Mouse (Mus musculus): ENCODE results near the gene Atxn1.

Atxn1 gene

GRCm38 (mm10) chr13:45681196-45681595 lies 283.6 kb downstream of the Atxn1 start:
- no peak for DNase-seq (ENCODE audit: low read depth, low spot score)

- DNase-seq (ENCODE audit: low read depth, low spot score), result no peak
These were observed 284.2 kb downstream of the Atxn1 start for GRCm38 (mm10) chr13:45680651-45681050.

- no peak for DNase-seq (ENCODE audit: low read depth, low spot score)
These were observed 285.7 kb downstream of the Atxn1 start for GRCm38 (mm10) chr13:45679096-45679495.

- DNase-seq (ENCODE audit: low read depth, low spot score), result no peak
These were observed 292.2 kb downstream of the Atxn1 start for GRCm38 (mm10) chr13:45672628-45673027.

DNA sequence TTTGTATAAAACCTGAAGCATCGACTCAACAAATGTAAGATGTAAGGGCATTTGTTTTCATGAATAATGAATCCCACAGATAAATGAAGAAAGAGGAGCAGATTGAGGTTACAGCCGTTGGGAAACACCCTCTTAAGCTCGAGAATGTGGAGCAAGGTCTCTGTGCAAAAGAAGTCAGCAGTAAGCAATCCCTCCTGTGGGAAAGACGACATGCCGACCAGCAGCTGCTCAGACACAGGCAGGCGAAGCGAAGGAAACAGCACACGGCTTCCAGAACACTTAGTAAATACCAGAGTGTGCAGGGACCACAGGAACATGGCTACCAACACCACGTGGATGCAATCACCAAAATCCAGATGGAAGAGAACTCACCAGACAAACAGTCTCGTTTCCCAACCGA lies 294.8 kb downstream of the Atxn1 start:
- DNase-seq (ENCODE audit: low read depth, low spot score), result no peak

- no peak for DNase-seq (ENCODE audit: low read depth, low spot score)
These were observed 302.0 kb downstream of the Atxn1 start for GRCm38 (mm10) chr13:45662852-45663251.

GRCm38 (mm10) chr13:45662216-45662615 lies 302.6 kb downstream of the Atxn1 start:
- DNase-seq (ENCODE audit: low read depth, low spot score), result no peak

DNA sequence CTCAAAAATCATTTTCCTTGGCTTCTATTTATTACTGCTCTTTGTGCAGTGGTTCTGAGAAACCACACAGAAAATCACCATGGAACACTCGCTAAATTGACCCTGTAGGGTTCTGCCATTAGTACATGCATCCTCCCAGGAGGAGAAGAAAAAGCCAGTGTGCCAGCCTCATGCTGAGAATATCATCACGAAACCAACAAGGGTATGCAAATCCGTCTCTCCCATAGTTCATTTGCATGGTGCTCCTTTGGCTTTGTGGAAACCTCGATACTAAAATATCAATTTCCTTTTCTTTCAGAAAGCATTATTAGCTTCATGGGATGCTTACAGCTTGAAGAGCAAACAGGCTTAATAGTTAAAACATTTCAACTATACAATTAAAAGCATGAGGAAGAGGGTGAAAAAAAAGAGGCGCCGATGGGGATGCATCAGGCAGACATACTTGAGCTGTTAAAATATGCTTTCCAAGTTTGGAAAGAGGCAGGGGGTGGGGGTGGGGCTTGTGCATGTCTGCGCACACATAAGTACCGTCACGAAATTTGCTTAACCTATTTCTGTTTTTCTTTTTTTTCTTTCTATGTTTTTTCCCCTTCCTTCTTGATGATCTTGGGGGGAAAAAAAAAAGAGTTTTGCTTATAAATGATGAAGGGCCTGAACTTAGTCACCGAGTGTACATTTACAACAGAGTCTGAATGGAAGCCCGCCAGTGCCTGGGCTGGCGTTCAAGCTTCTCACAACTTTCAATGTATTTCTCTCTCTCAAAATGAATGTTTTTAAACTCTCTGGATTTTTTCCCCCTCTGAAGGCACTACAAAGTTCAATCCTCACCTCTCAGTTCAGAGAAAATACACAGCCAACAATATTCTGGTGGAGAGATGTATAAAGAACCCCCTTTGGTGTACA lies 303.3 kb downstream of the Atxn1 start:
- DNase-seq (ENCODE audit: low read depth, low spot score), result no peak

DNA sequence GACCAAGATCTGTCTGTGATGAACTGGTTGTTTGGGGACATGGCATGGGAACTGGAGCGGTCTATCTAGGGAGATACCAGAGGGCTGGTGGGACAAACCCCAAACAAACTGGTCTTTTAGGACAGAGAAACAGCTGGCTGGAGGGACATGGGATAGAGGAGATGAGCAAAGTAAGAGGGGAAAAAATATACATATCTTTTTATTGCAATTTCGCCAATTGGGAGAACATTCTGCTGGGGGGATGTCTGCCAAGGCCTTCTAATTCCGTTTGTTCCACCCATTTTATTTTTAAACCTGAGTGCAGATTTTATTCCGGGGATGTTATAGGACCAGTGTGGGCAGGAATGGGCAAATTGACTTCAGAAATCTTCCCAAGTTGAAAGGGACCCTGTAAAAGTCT lies 305.0 kb downstream of the Atxn1 start:
- DNase-seq (ENCODE audit: low read depth, low spot score), result no peak

DNA sequence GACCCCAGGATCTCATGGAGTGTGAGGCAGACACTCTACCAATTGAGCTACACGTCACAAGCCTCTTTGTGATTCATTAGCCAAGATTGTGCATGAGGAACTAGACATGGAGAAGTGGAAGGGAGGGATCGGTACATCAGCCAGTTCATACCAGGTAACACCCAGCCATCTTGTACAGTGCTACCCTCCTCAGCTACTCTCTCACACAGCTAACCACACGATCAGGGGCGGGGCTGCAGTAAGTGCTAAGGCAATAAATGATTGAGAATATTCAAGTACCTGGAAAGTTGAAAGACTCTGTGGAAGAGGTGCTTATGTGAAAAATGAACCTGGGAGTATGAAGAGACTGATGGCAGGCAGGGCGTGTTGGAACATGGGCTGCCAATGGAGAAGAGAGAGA lies 306.5 kb downstream of the Atxn1 start:
- DNase-seq (ENCODE audit: low read depth, low spot score), result no peak

DNA sequence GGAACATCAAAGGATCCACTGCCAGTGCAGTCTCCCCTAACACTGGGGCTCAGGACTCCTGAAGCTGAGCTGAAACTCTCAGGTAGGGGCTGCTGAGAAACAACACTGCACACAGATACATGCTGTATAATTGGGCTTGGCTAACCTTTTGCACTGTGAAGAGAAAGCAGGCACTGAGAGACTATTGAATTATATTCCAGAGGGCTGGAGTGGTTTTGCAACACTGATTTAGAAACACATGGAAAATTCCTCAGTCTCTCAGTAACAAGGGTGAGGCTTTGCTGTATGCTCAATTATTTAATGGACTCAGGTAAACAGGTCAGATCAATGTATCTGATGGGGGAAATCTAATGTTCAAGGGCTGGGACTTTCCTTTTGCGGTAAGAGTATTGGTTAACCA lies 307.6 kb downstream of the Atxn1 start:
- DNase-seq (ENCODE audit: low read depth, low spot score), result no peak

DNA sequence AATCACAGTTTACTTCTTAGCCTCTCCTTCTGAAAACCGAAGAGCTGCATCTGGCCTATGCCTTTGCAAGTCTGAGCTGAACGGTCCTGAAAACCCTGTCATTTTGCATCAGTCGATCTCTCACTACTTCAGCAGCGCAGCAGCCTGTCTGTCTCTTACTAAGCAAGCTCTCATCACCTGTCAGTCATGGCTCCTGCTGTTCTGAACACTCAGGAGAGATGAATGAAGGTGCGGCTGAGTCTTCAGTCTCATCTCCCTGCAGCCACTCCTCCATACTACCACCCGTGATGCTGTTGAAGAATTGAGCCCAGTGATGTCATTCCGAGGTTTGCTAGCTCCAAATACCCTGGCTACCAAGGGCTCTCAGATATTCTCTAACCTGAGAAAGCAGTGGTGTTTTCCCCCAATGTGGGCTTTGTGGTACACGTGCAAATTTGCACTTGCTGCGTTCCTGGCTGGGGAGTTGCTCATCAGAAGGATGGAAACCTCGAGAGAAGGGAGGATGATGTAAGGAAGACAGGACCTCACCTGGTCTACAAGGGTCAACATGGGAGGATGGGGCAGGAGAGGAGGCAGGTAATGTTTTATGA lies 313.1 kb downstream of the Atxn1 start:
- no peak for DNase-seq (ENCODE audit: low read depth, low spot score)

DNA sequence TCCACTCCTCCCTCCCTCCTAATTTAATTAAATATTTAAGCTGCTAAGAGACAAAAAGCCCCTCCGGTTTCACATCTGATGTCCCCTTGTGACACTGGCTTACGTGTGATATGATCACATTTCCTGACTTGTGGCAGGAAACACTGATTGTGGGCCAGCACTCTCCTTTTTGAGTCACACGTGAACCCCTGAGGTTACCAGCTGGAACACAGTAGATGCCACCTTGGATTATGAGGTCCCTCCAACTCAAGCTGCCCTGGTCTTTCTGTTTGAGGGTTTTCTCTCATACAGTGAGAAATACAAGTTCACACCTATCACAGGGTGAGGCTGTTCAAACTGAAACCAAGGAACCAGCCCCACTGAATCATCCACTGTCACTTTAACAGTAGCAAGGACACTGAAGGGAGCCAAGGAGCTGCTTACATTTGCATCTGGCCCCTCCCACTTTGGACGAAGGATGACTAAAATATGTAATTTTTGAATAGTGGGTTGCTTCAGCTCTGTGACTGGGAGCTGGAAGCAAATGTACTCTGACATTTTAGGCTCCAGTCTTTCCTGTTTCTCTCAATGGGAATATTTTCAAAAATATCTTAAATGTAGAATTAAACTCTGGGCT lies 315.5 kb downstream of the Atxn1 start:
- no peak for DNase-seq (ENCODE audit: low read depth, low spot score)

DNA sequence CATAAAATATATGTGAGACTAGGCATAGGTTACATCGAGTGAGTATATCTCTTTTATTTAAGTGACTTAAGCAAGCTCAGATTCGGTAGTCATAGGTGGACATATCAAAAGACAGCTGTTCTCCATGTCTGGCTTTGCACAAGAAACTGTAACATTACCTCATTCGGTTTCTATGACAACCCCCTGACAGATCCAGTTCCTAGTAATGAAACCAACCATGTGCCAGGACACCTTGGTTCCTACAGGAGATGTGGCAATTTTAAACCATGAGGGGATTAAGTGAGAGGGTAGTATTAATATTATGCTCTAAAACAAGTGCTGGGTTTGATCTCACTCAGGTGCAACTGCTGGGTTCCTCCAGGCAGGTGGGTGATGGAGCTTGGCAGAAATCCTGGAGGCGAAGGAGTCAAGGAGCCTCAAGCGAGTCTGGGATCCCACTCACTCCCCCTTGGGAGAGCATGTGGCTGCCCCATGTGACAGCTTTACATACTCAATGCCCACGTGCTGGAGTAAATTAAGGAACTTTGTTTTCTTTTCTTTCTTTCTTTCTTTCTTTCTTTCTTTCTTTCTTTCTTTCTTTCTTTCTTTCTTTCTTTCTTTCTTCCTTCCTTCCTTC lies 320.9 kb downstream of the Atxn1 start:
- DNase-seq (ENCODE audit: low read depth, low spot score), result peak; percentile 4

- no peak for DNase-seq (ENCODE audit: low read depth, low spot score)
These were observed 321.9 kb downstream of the Atxn1 start for GRCm38 (mm10) chr13:45642913-45643312.

DNA sequence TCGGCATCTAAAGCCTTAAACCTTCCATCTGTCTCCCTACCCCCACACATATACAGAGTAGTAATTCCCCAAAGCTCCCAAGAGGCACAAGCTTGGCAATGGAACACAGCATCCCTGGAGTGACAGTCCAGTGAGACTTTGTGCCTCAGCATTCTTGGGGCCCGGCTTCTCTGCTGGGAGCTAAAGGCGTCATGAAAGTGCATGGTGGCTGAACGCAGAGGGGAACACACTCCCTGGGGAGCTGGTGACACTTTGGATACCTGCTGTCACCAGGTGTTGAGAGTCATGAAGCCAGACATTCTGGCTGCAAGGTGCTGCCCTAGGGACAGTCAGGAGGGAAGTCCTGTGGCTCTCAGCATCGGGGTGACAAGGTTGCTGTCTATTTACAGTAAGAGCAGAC lies 324.4 kb downstream of the Atxn1 start:
- DNase-seq (ENCODE audit: low read depth, low spot score), result no peak

- DNase-seq (ENCODE audit: low read depth, low spot score), result no peak
These were observed 326.5 kb downstream of the Atxn1 start for GRCm38 (mm10) chr13:45638281-45638680.

DNA sequence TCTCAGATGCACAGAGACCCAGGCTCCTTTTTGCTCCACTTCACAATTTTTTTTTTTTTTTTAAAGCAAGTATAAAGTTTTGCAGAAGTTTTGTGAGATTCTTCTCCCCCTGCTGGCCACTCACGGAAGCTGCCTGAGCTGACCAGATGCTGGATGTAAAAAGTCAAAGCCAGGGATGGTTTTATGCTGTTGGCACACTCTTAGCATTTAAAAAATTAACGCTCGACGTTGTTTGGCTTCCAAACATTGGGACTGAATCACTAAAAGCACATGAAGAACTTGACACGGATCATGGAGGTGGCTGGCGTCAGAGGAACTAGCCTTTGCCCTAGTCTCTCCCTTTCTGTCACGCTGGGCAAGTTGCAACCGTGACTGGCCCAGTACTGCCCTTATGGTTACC lies 327.5 kb downstream of the Atxn1 start:
- peak; percentile 24 for DNase-seq (ENCODE audit: low read depth, low spot score)

GRCm38 (mm10) chr13:45636435-45636834 lies 328.4 kb downstream of the Atxn1 start:
- no peak for DNase-seq (ENCODE audit: low read depth, low spot score)

- no peak for DNase-seq (ENCODE audit: low read depth, low spot score)
These were observed 330.9 kb downstream of the Atxn1 start for GRCm38 (mm10) chr13:45633918-45634317.

DNA sequence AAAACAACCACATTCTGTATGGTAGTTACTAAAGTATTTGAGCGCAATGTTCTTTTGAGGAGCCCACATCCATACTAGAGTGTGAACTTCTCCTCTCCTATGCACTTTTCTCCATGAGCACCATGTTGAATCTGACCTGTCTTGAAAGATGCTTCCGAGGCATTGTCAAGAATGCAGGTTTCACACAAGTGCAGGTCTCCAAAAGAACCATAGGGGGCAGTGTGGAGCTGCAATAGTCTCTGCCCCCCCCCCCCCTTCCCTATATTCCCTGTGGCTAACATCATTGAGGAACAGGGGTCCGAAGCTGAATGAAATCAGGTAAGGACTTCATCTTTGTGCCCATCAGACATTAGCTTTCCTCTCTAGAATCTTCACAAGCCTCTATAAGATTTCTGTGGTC lies 332.7 kb downstream of the Atxn1 start:
- no peak for DNase-seq (ENCODE audit: low read depth, low spot score)

GRCm38 (mm10) chr13:45630518-45631290 lies 334.1 kb downstream of the Atxn1 start:
- DNase-seq (ENCODE audit: low read depth, low spot score), result no peak
